Mouse (Mus musculus): ENCODE data around the gene Wnk1.
A peak's percentile ranks its signal among the peaks of the same experiment; 100 is the strongest.

The Wnk1 gene

DNA sequence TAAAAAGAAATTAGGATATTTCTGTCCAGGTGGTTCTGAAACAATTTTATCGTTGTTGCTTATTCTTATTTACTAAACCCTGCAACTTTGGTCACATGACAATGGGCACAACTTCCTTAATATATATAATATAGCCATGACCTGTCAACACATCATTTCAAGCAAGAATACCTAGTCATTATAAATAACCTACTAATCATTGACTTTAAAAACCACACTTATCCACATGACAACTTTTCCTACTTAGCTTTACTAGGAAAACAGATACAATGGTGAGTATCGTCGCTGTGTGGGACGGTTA lies 2.0 kb upstream of the Wnk1 start:
- DNase-seq (ENCODE audit: low spot score in 2 of 2), result no peak

DNA sequence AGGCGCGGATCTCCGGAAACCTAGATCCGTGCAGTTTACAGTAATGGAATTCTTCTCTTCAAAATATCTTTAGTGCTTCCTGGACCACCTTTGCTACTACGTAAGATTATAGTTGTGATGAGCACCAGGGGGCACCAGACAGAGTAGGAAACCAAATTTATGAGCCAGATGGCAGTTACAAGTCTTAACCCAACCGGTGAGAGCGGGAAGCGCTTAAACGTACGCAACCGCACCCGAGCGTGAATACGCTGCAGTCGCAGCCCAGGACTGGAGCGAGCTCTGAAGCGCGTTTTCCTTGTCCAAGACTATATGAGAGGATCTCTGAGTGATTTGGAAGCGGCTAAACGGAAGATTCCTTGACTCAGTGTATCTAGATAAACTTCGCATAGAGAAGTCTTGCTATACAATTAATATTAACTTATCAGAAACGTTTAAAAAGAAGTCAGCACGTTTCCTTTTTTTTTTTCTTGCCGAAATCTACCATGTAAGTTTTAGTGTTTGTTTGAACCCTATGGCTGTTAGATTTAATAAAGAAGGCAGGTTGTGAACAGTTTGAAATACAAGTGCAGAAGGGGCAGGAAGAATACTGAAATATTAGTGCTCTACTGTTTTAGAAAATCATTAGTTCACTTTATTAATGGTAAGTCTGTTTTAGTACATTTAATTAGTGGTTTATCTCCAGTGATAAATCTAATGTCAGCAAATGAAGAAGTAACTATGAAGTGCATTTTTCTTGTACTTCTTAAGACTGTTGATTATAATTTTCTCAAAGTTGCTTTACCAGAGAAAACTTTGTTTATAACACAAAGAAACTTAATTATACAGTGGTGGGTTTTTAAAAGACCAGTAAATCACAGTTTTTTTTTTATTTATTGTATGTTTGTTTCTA lies 1.4 kb upstream of the Wnk1 start:
- DNase-seq (ENCODE audit: low spot score in 2 of 2), result peak; percentile 89 to 90

DNA sequence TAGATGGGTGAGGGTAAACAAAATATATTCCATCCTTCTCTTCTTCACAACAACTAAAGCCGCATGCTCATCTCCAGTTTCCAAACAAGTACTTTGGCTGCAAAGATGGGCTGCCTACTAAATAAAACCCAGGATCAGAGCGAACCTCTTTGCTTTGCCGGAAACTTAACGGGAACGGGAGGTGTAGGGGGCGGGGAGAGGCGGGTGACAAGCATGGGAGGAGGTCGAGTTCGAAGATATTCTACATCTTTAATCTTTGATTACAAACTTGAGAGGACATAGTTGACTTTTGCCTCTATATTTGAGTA lies 738 bp upstream of the Wnk1 start:
- DNase-seq (ENCODE audit: low spot score in 2 of 2), result peak; percentile 33 to 39

DNA sequence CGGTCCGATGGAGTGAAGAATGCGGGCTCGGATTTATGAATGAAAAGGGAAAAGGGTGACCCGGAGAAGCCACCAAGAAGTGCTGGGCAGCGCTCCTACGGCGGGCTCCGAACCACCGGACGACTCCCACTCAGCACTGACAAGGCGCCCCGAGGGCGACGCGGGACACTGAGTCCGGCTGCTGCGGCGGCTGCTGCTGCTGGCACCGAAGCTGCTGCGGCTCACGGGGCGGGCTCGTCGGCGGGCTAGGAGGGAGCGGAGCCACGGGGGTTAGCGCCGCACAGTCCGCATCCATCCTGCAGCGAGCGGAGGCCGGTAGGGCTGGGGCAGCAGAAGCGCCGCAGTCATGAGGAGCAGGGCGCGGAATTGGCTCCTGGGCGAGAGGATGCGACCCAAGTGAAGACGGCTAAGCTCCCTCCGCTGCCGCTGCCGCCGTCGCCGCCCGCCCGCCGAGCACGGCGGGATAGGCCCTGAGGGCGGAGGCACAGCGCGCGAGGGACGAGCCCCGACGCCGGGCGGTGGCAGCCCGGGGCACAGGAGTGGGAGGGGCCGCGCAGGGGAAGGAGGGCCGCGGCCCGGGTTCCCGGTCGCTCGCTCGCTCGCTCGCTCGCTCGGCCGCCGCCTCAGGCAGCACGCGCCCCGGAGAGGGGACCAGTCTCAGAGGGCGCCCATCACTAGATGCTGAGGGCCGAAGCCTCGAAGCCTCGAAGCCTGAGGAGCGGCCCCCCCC lies 671 bp downstream of the Wnk1 start:
- DNase-seq (ENCODE audit: low spot score in 2 of 2), result peak; percentile 63 to 69

DNA sequence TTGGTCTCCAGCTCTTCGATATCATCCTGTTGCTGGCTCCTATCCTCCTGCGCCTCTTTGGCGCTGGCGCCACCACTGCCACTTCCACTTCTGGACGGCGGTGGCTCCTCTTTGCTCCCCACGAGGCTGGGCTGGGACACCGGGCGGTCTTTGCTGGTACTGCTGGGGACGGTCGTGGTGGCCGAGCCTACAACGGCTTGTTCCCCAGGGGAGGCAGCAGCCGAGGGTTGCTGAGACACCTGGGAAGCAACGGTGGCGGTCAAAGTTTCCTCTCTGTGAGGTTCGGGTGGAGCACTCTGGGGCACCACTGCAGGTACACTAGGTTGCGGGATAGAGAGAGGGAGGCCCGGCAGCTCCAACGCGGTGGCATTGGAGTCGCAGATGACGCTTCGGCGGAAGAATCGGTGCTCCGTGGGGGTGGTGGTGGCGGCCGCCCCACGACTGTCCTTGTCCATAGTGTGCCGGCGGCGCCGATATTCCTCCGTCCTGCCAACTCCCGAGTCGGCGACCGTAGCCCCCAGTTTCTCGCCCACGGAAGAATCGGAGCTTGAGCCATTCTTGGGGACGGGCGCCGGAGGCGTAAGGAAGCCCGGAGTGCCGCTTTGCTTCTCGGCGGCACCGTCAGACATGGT lies 1.4 kb downstream of the Wnk1 start:
- peak; percentile 79 for DNase-seq (ENCODE audit: low spot score in 2 of 2)

DNA sequence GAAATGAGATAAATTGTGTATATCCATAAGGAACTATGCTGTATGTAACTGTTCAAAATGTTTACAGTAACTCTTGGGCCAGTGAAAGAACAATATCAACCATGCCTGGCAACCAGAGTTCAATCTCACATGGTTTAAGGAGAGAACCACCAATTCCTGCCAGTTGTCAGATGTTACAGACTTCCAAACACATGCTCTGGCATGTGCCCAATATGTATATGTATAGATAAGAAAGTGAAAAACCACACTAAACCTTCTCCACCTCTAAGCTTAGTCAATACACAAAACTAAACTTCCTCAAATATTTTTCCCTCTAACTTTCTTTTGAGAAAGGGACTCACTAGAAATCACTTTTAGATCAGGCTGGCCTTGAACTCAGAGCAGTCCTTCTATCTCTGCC lies 13.9 kb downstream of the Wnk1 start:
- no peak for DNase-seq (ENCODE audit: low spot score in 2 of 2)

DNA sequence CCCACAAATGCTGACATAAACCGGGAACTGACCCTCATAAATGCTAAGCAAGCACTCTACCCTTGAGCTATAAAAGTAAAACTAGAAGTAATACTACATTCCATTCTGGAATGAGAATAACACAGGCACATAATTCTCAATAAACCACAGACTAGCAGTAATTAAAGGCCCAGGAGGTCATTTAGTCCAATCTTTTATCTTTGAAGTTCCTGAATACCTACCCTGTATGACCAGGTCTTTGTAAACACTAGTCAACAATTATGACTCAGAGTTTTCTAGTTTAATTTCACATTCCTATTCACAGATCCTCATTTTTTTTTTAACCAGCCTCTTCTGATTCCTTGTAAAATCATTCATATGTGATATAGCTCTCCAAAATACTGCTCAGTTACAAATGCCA lies 14.7 kb downstream of the Wnk1 start:
- no peak for DNase-seq (ENCODE audit: low spot score in 2 of 2)

DNA sequence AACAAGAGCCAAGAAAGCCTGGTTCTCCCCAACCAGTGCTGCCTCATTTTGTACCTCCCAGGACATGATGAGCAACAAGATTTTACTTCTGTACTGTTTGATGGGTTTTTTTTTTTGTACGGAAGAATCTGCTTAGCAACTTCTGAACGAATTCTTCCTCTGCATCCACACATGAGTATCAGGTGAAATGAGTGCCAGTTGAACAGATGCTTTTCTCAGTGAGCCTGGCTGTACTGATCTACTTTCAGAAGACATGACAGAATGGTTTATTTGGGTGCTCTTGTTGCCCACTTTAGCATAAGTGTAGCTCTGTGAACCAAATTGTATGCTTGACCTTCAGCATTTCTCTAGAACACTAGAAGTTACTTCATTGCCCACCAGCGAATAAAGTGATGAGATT lies 16.4 kb downstream of the Wnk1 start:
- DNase-seq (ENCODE audit: low spot score in 2 of 2), result no peak

DNA sequence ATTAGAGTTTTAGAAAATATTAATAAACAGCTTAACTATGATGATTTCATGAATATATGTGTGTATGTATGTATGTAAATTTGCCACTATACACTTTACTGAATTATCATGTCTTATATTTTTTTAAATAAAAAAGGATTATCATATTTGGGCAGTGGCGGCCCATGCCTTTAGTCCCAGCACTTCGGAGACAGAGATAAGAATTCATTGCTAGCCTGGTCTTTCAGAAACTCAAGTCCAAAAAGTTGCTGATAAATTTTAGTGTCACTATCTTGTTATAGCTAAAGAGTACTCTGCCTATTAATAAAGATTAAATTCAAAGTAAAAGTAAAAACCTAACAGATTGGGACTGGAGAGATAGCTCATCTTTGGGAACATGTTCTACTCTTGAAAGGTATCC lies 18.8 kb downstream of the Wnk1 start:
- no peak for DNase-seq (ENCODE audit: low spot score in 2 of 2)

DNA sequence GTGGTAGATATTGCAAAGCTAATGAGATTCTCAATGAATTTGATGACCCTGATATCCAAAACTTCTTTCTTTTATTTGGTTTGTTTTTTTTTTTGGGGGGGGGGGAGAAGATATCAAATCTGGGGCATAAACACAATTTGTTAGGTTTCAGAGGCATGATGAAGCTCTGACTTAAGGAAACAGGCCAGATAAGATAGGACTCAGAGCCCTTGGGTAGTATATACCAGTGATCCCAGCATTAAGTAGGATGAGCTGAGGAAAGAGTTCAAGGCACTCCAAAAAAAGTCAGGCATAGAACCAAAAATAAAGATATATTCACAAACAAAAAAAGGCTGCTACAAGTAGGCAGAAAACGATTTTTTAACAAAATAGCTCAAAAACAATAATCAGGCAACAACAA lies 25.3 kb downstream of the Wnk1 start:
- DNase-seq (ENCODE audit: low spot score in 2 of 2), result no peak

DNA sequence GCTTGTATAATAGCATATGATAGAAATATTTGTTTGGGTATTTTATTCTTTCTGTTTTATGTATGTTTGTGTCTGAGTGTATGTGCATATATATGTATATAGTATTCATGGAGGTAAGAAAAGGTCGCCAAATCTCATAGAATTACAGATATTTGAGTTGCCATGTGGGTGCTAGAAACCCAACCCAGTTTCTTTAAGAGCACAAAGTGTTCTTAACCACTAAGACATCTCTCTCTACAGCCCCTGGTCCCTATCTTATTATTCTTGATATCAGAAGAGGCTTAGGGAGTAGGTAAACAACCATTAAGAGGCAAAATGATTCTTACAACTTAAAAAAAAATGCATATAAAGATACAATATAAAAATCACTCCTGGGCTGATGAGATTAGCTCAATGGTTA lies 27.0 kb downstream of the Wnk1 start:
- DNase-seq (ENCODE audit: low spot score in 2 of 2), result no peak

DNA sequence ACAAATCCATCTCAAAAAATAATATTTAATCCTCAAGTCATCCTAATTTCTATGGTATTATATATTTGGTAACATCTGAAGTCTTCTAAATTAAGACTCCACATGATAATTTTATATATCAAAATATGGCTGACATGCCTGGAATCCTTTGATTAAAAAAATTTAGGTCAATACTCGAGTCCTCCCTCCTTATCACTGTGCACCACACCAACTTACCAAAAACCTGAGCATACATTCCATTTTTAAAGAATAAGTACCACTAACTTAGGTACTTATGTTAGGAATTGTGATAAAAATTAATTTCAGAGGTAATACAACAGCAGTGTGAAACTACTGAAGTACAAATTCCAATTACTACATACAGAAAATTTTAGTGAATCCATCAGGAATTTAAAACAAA lies 27.5 kb downstream of the Wnk1 start:
- DNase-seq (ENCODE audit: low spot score in 2 of 2), result no peak

DNA sequence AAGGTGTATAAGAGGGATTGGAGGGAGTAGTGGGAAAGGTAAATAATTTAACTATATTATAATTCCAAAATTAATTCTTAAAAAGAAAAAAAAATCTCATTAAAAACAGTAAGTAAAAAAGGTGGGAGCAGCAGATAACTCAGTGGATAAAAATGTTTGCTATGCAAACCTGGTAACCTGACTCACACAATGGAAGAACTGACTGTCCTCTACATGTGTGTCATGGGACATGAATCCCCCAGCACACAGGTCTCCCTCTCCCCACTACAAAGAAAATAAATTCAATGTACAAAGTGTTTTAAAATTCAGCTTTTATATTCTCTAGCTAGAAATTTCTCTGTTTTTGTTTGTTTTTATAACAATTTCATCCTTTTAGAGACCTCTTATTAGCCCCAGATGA lies 27.9 kb downstream of the Wnk1 start:
- DNase-seq (ENCODE audit: low spot score in 2 of 2), result no peak

DNA sequence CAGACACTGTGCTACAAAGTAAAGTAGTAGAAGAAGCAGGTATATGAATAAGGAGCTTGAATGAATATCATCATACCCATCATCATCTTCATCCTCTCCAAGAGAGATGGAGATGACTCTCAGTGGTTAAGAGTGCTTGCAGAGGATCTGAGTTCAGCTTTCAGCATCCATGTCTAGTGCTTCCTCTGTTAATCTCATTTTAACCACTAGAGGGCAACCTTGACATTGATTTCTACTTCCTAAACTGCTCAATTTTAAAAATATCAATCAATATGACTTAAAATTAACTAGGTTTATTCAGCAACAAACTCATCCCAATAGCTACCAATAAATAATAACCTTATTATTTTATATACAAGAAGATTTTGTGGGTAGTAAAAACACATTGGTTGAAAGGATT lies 36.8 kb downstream of the Wnk1 start:
- DNase-seq (ENCODE audit: low spot score in 2 of 2), result no peak

DNA sequence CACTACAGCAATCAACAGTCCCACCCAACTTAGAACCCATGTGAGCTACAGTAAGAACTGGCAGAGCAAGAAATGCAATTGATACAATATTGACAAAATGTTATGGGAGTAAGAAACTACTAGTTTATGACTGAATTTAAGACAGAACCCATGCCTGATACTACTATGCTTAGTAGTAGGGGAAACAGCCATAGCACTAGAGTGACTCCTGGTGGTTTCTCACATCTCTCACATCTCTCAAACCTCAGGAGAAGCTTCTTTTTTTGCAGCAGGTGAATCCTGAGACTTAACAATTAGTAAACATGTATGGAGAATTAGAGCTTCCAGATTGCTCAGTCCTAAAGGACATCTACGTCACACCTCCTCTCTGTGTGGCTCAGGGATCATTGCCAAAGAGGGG lies 42.0 kb downstream of the Wnk1 start:
- no peak for DNase-seq (ENCODE audit: low spot score in 2 of 2)

DNA sequence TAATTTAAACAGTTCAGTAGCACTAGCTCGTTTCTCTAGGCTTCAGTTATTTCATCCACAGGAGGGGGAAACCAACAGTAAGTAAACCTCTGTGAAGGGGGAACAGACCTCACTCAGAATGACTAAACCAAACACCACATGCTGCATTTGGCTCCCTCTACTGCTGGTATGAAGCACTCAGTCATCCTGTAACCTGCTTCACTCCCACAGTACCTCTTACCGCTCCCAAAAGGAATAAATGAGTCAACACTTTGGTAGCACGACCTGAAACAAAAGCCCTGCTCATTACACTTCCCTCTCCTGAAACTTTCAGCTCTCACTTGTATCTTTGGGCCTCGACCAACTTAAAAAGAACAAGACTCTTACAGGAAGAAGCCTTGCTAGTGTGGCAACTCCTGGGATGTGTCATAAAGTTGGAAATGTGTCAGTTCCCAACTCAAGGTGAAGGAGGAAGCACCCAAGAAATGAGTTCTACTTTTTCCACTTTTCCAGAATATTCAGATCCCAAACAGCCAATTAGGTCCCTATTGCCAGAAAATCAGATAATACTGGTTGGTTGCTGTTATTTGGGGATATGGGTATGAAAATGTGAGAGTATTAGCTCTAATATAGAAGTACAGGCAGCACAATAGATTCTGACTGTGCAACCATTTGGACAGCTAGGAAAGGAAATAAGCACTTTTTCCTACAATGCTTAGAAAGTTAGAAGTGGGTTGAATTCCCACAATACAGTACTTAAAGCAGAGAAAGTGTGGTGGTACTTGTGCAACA lies 114.1 kb downstream of the Wnk1 start:
- DNase-seq (ENCODE audit: low spot score in 2 of 2), result peak; percentile 38 to 43

DNA sequence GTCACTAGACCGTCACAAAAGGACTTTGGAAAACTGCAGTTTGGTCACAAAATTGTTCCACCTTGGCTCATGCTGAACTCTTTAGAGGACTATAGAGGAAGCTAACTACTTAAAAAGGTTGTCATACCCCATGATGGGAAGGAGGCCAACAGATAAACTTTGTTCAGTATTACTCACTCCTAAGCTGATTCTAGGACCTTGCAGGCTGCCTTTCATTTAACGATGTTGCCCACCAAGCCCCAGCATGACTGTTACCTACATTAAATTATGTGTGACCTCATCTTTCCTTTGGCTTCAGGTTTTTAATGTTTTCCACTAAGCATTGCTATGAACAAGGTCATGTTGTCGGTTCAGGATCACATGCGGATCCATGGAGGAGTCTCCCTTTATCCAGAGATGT lies 115.9 kb downstream of the Wnk1 start:
- no peak for DNase-seq (ENCODE audit: low spot score in 2 of 2)

DNA sequence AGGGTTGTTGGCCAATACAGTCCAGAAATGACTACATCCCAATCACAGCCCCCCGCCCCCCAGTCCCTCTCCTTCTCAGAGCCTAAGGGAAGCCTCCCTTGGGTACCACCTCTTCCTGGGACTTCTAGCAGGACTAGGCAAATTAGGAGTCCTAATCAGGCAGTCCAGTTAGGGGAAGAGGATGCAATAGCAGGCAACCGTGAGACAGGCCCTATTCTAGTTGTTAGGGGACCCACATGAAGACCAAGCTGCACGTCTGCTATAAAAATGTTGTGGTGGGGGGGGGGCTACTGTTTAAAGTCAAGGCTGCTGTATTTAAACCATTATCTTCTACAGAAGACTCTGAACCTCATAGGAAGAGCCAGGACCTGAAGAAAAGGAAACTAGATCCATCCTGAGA lies 116.3 kb downstream of the Wnk1 start:
- no peak for DNase-seq (ENCODE audit: low spot score in 2 of 2)

DNA sequence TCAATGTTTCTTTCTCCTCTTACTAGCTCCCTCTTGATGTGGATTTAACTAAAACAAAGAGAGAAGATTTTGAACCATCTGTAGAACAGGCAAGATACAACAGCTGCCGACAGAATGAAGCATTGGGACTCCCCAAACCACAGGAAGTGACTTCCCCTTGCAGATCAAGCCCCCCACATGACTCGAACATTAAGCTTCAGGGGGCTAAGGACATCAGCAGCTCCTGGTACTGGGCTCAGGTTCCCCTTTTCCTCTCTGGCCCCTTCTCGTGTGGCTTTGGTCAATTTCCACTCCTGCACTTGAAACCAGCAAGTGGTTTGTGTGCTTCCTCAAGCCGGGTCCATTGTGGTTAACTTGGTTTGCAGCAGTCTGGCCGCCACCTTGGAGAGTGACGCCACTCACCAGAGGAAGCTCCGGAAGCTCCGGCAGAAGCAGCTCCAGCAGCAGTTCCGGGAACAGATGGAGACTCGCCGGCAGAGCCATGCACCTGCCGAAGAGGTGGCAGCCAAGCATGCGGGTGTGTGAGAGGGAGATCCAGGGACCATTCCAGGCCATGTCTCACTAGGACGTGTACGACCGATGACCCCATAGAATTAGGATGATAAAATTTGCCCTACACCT lies 119.8 kb downstream of the Wnk1 start:
- peak; percentile 53 to 56 for DNase-seq (ENCODE audit: low spot score in 2 of 2)

DNA sequence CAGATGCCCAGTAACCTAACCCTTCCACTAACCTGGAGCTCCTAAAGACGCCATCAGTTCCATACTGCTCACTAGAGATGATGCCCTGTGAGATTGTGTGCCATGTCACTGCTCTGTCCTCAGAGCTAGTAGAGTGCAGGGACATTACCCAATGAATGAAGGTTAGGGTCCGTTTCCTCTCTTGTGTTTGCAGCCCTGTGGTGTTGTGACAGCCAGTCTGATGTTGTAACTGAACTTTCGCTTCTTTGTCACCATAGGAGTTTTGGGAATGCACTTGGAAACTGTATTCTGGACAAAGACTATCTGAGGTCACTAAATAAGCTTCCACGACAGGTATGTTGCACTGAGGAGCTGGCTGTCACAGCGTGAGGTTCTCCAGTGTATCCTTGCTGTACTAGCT lies 122.8 kb downstream of the Wnk1 start:
- no peak for DNase-seq (ENCODE audit: low spot score in 2 of 2)

DNA sequence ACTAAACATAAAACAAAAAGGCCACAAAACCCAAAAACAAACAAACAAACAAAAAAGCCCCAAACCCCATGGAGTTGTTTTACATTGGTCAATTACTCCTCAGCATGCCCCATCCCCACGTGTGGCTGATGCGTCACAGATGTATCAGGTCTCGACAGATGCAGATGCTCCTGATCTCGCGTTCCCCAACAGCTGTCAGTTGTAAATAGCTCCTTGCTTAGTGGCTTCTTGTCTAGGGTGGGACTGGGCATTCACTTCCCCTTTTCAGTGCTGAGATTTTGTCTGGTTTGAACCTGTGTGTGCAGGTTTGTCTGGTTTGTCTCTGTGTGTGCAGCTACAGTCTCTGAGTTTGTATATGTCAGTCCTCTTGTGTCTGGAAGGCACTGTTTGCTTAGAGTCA lies 126.4 kb downstream of the Wnk1 start:
- DNase-seq (ENCODE audit: low spot score in 2 of 2), result no peak

DNA sequence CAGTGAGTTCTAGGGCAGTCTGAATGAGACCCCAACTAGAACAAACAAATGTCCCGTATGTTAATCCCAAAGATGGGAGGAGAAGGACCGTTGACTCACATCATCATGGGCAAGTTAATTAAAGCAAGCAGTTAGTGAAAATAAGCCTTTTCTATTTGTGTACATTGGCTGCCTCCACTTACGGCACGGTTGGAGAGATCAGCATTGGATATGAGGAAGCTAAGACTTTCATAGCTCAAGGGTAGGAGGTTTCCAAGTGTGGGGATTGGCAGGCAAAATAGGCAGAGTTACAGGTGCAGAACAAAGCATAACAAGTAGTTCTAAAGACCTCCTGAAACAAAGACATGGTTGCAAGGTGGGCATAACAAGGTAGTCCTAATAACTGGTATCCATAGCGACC lies 133.0 kb downstream of the Wnk1 start:
- no peak for DNase-seq (ENCODE audit: low spot score in 2 of 2)

Data from right cerebral cortex, postnatal 10 days (tissue).